Mouse (Mus musculus) cerebellum, adult 2 months (tissue): Measurements from ENCODE around the gene Ube2r2.

Experiments used
- CTCF ChIP-seq: fragments of 200-500 bp; IDR thresholded peaks from 2 replicates; pipeline ENCODE4 v1.5.1; 2011; ENCODE audit warnings: low read depth, mild to moderate bottlenecking, control low read depth, low read length, moderate library complexity, borderline replicate concordance; ENCODE audit not compliant: insufficient read depth
- POLR2A ChIP-seq: fragments of 200-500 bp; IDR thresholded peaks from 2 replicates; pipeline ENCODE4 v1.6.1; 2011; ENCODE audit warnings: low read length, control low read depth, borderline replicate concordance; ENCODE audit not compliant: insufficient read depth

GRCm38 (mm10) chr4:41107440-41107839 is 28.1 kb upstream of the Ube2r2 start:
- TF ChIP-seq CTCF, result no peak
- no peak for TF ChIP-seq POLR2A
